Mouse (Mus musculus): Measurements from ENCODE around the gene Acads.

GRCm38 (mm10) chr5:115142166-115142697 is 23.1 kb upstream of the Acads start:
- TF ChIP-seq TAL1 (IDR thresholded peaks at IDR 0.05; ENCODE audit: low read length) (no peak), GATA1 (IDR thresholded peaks at IDR 0.05; ENCODE audit: low read length) (no peak)

Measured in erythroblast, embryonic 14.5 days (primary cell).